Mouse (Mus musculus) limb, embryonic 10.5 days (tissue): ENCODE measurements at regions not wholly inside any gene's neighbourhood (a gene's known extent, or its start where the extent isn't known, plus 50 kb on each side); places are given as distances from the start of the nearest gene placed in this dataset.
A peak's percentile ranks its signal among the peaks of the same experiment; 100 is the strongest.

Experiments
- DNase-seq: peaks from one replicate; pipeline ENCODE4 v3.0.0-alpha.2; 2017; ENCODE audit warnings: low spot score
- H3K27ac ChIP-seq: fragments of 300-500 bp; sonication (generic); 2 replicates; pipeline ENCODE4 v1.5.1; 2016; ENCODE audit warnings: mild to moderate bottlenecking
- H3K27me3 ChIP-seq: fragments of 300-500 bp; sonication (generic); 2 replicates; pipeline ENCODE4 v1.6.1; 2016; ENCODE audit warnings: low read depth, mild to moderate bottlenecking; ENCODE audit not compliant: poor library complexity, severe bottlenecking
- H3K36me3 ChIP-seq: fragments of 300-500 bp; sonication (generic); 2 replicates; pipeline ENCODE4 v1.6.1; 2016; ENCODE audit warnings: mild to moderate bottlenecking, moderate library complexity
- H3K4me1 ChIP-seq: fragments of 300-500 bp; sonication (generic); 2 replicates; pipeline ENCODE4 v1.6.1; 2016
- H3K4me3 ChIP-seq: fragments of 300-500 bp; sonication (generic); 2 replicates; pipeline ENCODE4 v1.5.1; 2016; ENCODE audit warnings: mild to moderate bottlenecking, moderate library complexity
- H3K9me3 ChIP-seq: fragments of 300-500 bp; sonication (generic); replicated peaks from 2 replicates; pipeline ENCODE4 v1.6.1; 2016; ENCODE audit warnings: mild to moderate bottlenecking
- WGBS: fragments of 180-500 bp; shearing (Covaris S2); methylation state at CpG from one replicate; pipeline ENCODE4 v1.1.7; 2016; 5-methylcytosine and 5-hydroxymethylcytosine counted together

- no peaks in the 10 kb centered on the region for H3K27me3 ChIP-seq
- no peak overlapping the region for H3K27ac ChIP-seq
- H3K4me3 ChIP-seq, result no peak overlapping the region
- no peaks in the 10 kb centered on the region for H3K36me3 ChIP-seq
- no peak for DNase-seq
- 89% methylated on average over 7 of the region's 7 CpGs for WGBS
- H3K4me1 ChIP-seq, result no peaks in the 10 kb centered on the region
- no peaks in the 10 kb centered on the region for H3K9me3 ChIP-seq
Measured at GRCm38 (mm10) chr9:83700056-83700455, 106.0 kb downstream of the Elovl4 start.

GRCm38 (mm10) chr9:83691332-83692198, 114.5 kb downstream of the Elovl4 start:
- Histone ChIP-seq H3K27me3 (no peaks in the 10 kb centered on the region), H3K27ac (peak overlapping the region; percentile 86), H3K4me3 (peak overlapping the region; percentile 44), H3K4me1 (peaks cover 17% of the 10 kb centered on the region), H3K36me3 (no peaks in the 10 kb centered on the region), H3K9me3 (no peaks in the 10 kb centered on the region)
- WGBS, result 22% methylated on average over 24 of the region's 24 CpGs
- DNase-seq, result peak; percentile 84
